Mouse (Mus musculus): ENCODE results near the gene Lalba. TPM values are rescaled to one million over a fixed set of nuclear protein-coding genes. Genes with fewer than 3 reads are reported as not detected.

The Lalba gene
- polyA plus RNA-seq, 1 experiment from 2014 or later: 0.26 TPM

DNA sequence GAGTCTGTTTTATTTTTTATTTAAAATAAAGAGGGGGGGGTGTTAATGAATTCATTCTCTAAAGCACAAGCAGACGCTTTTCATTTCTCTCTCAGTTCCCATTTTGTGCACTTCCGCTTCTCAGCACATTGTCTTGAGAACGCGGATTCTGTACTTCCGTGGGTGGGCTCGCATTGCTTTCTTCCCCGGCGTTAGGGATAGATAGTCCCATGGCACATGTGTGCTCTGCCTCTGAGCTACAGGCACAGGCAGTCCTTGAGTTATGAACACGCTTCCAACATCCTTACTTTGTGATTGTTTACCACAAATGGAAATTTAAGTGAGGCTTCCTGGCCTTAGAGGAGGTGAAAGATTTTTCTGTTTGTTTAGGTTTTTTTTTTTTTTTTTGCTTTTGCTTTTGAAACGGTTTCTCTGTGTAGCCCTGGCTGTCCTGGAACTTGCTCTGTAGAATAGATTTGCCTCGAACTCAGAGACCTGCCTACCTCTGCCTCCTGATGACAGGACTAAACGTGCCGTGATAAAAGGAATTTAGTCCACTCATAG, 28.9 kb upstream of the Lalba start:
- Histone ChIP-seq H3K4me1 (peaks cover 21% of the 10 kb centered on the region), H3K36me3 (replicated peaks) (peaks cover 9% of the 10 kb centered on the region; the same call in 1 of the 2 replicates), H3K9me3 (no peaks in the 10 kb centered on the region), H3K27ac (replicated peaks) (no peak overlapping the region), H3K4me3 (no peak overlapping the region; the same call in 1 of the 2 replicates), H3K27me3 (replicated peaks; ENCODE audit: low read depth, poor library complexity, severe bottlenecking) (no peaks in the 10 kb centered on the region)
- 77% methylated on average over 13 of the region's 13 CpGs for WGBS
- no peak for DNase-seq (ENCODE audit: low spot score)

DNA sequence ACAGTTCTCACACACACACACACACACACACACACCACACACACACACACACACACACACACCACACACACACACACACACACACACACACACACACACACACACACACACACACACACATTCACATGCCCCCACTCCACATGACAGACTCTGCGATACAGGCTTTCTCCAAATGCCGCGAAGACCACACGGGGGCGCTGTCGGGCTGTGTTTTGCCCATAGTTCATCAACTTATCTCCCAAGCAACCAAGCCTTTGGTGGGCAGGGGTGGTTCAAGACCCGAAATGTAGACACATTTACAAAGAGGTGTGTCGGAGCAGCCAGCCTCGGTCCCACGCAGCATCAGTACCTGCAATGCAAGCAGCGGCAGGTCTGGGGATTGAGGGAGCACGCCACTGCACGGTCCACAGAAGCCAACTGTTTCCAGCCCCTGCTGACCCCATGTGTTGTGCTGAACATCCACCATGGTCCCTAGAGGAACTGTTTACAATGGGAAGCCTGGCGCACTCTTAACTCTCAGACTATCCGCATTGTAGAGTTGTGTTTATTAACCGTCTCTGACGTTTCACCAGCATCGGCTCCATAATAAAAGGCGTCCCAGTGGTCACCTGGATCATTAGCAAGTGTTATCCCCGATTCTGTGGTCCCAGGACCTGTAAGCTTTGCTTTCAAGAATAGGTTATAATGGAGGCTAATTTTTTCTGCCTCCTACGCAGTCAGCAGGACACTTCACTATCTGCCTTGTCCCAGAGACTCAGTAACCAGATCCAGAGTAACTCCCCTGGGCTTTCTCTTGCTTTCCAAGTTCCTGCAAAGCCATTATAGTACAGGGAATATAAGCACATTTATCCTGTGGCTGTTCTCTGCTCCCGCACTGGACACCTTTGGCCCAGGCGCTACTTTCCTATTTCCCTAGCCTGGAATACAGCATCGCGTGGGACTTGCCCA, 28.2 kb upstream of the Lalba start:
- Histone ChIP-seq H3K4me1 (peaks cover 21% of the 10 kb centered on the region), H3K9me3 (no peaks in the 10 kb centered on the region), H3K27ac (replicated peaks) (no peak overlapping the region; the same call in 1 of the 2 replicates), H3K4me3 (peak overlapping the region; percentile 46), H3K27me3 (replicated peaks; ENCODE audit: low read depth, poor library complexity, severe bottlenecking) (no peaks in the 10 kb centered on the region), H3K36me3 (replicated peaks) (peaks cover 4% of the 10 kb centered on the region; the same call in 1 of the 2 replicates)
- peak; percentile 85 for DNase-seq (ENCODE audit: low spot score)
- WGBS: 29% methylated on average over 25 of the region's 25 CpGs

DNA sequence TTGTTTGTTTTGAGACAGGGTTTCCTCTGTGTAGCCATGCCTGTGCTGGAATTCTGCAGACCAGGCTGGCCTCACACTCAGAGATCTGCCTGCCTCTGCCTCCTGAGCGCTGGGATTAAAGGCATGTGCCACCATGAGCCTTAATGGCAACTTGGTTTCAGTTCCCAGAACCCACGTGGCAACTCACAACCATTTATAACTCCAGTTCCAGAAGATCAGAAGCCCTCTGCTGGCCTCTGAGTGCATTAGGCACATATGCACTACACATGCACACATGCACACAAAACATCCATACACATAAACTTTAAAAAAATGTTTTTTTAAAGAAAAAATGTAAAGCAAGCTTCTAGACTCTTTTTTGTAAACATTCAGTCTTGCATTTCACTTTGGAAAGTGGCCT, 26.9 kb upstream of the Lalba start:
- DNase-seq (ENCODE audit: low spot score): no peak
- Histone ChIP-seq H3K4me3 (no peak overlapping the region), H3K36me3 (replicated peaks) (no peaks in the 10 kb centered on the region), H3K27ac (replicated peaks) (no peak overlapping the region), H3K27me3 (replicated peaks; ENCODE audit: low read depth, poor library complexity, severe bottlenecking) (no peaks in the 10 kb centered on the region), H3K4me1 (peaks cover 23% of the 10 kb centered on the region), H3K9me3 (no peaks in the 10 kb centered on the region)
- 58% methylated on average over 2 of the region's 2 CpGs for WGBS

DNA sequence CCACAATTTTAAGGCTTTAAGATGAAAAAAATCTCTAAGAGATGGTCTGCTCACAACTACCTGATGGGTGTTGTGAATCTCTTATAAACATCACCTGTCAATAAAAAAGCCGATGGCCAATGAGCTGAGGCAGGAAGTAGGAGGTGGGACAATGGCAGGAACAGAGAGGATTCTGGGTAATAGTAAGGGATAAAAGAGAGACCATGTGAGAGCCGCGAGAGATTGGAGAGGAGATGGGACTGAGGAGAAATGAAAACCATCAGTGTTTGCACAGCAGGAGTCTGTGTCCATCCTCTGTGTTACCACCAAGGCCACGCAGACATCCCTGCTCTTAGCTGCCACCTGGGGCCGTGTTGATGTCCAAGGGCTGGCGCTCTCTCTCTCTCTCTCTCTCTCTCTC, 24.8 kb upstream of the Lalba start:
- H3K36me3 ChIP-seq (replicated peaks): no peaks in the 10 kb centered on the region
- H3K27me3 ChIP-seq (replicated peaks; ENCODE audit: low read depth, poor library complexity, severe bottlenecking): no peaks in the 10 kb centered on the region
- H3K4me3 ChIP-seq: no peak overlapping the region
- H3K4me1 ChIP-seq: peaks cover 16% of the 10 kb centered on the region
- no peaks in the 10 kb centered on the region for H3K9me3 ChIP-seq
- H3K27ac ChIP-seq (replicated peaks): no peak overlapping the region
- 89% methylated on average over 6 of the region's 6 CpGs for WGBS
- DNase-seq (ENCODE audit: low spot score): no peak

DNA sequence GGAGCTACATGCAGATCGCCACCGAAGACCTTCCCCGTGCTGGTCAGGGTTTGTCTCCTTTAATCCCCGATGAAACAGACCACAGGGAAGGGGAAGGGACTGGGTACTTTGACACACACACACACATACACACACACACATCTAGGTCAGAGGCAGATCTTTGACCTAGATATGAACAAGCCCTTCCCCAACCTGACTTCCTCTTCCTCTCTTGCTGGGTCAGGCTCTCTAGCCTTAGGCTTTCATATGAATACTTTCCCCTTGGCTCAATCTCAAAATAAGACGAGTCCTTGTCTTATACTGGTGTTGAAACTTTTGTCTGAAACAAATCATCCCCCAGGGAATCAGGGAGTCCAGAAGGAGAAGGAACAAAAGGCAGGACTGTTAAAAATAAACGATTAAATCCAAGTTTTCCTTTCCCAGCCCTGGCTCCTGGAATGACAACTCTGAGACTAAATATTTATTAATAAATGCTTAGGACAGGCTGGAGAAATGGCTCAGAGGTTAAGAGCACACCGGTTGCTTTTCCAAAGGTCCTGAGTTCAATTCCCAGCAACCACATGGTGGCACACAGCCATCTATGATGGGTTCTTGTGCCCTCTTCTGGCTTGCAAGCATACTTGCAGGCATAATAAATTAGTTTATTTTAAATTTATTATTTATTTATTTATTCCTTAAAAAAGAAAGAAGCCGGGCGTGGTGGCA, 23.9 kb upstream of the Lalba start:
- 85% methylated on average over 9 of the region's 9 CpGs for WGBS
- H3K27me3 ChIP-seq (replicated peaks; ENCODE audit: low read depth, poor library complexity, severe bottlenecking): no peaks in the 10 kb centered on the region
- H3K4me3 ChIP-seq: no peak overlapping the region
- H3K27ac ChIP-seq (replicated peaks): no peak overlapping the region
- peaks cover 16% of the 10 kb centered on the region for H3K4me1 ChIP-seq
- no peaks in the 10 kb centered on the region for H3K9me3 ChIP-seq
- no peaks in the 10 kb centered on the region for H3K36me3 ChIP-seq (replicated peaks)
- DNase-seq (ENCODE audit: low spot score): no peak

DNA sequence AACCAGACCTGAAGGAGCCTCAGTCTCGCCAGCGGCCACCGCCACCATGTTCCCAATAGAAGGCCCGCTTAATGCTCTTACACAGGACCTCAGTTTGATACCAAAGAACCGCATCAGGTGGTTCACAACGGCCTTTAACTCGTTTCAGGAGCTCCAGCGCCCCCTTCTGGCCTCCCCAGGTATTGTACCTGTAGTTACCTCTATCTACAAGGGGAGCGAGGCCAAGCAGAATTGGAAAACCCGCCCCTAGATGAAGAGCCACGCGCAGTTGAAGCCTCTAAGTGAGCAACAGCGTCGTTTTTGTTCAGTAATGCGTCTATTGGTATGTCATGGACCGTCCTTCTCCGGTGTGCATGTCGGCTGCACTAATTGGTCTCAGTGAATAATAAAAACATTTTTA, 22.0 kb upstream of the Lalba start:
- Histone ChIP-seq H3K27ac (replicated peaks) (no peak overlapping the region), H3K27me3 (replicated peaks; ENCODE audit: low read depth, poor library complexity, severe bottlenecking) (no peaks in the 10 kb centered on the region), H3K9me3 (no peaks in the 10 kb centered on the region), H3K4me1 (peaks cover 6% of the 10 kb centered on the region; the same call in 1 of the 2 replicates), H3K36me3 (replicated peaks) (no peaks in the 10 kb centered on the region), H3K4me3 (no peak overlapping the region)
- peak; percentile 82 for DNase-seq (ENCODE audit: low spot score)
- 11% methylated on average over 18 of the region's 18 CpGs for WGBS

DNA sequence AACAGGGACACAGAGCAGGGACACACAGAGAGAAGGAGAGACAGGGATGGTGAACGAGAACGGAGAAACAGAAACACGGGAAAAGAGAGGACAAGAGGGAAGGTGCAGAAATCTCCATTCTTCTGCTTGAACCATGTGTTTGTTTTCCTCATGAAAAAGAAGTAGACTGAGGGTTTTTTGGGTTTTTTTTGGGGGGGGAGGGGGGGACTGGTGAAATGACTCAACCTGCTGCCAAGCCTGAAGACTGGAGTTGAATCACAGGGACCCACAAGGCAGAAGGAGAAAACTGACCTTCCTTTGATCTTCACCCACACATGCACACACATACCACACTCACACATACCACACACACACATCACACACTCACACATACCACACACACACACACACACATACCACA, 20.8 kb upstream of the Lalba start:
- Histone ChIP-seq H3K27ac (replicated peaks) (no peak overlapping the region), H3K4me1 (peaks cover 6% of the 10 kb centered on the region; the same call in 1 of the 2 replicates), H3K27me3 (replicated peaks; ENCODE audit: low read depth, poor library complexity, severe bottlenecking) (no peaks in the 10 kb centered on the region), H3K4me3 (no peak overlapping the region), H3K9me3 (no peaks in the 10 kb centered on the region), H3K36me3 (replicated peaks) (no peaks in the 10 kb centered on the region)
- no peak for DNase-seq (ENCODE audit: low spot score)
- 87% methylated on average over 3 of the region's 3 CpGs for WGBS

DNA sequence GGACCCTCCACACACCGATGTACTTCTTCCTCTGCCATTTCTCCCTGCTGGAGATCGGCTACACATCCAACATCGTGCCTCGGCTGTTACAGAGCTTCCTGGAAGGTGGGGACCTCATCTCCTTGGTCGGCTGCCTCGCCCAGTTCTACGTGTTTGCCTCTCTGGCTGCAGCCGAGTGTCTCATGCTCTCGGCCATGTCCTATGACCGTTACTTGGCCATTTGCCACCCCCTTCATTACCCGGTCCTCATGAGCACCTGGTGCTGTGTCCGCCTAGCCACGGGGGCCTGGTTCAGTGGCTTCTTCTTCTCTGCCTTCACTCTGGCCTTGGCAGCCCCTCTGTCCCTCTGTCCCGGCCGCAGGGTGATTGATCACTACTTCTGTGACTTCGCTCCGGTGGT, 15.1 kb upstream of the Lalba start:
- 92% methylated on average over 17 of the region's 17 CpGs for WGBS
- no peak for DNase-seq (ENCODE audit: low spot score)
- H3K9me3 ChIP-seq: no peaks in the 10 kb centered on the region

DNA sequence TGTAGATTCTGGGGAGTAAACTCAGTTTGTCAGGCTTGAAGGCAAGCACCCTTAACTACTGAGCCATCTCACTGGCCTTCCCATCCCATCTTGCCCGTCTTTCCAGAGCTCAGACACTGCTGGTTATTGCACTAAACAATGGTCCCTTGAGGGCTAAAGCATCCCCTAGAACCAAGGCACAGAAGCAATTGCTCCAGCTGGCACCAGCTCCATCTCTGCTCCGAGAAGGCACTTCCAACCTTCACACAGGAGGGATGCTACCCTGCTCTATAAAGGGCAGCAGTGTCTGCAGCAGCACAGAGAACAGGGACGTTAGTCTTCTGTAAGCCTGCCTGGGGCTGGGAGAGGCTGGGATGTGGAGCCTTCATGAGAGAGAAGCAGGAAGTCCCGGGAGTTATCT, 9.6 kb upstream of the Lalba start, which contains the start of gene Olfr279:
Gene Olfr279 (plus strand): TSS at position 301 of the 400 bp plus-strand sequence.
- Histone ChIP-seq H3K4me3 (no peak within 1 kb of the TSS), H3K36me3 (replicated peaks) (no peaks in the 10 kb centered on the region), H3K9me3 (0 out of 2 replicates have a peak, but pooled peaks cover 4% of the 10 kb centered on the region), H3K27me3 (replicated peaks; ENCODE audit: low read depth, poor library complexity, severe bottlenecking) (no peaks in the 10 kb centered on the region), H3K27ac (replicated peaks) (no peak within 1 kb of the TSS), H3K4me1 (no peaks in the 10 kb centered on the region)
- WGBS: 45% methylated on average over 4 of the region's 4 CpGs
- no peak for DNase-seq (ENCODE audit: low spot score)

More for the DNA sequence above, 15.1 kb upstream of the Lalba start:
- Histone ChIP-seq H3K4me1 (no peaks in the 10 kb centered on the region), H3K27ac (replicated peaks) (no peak overlapping the region), H3K36me3 (replicated peaks) (no peaks in the 10 kb centered on the region), H3K4me3 (no peak overlapping the region), H3K27me3 (replicated peaks; ENCODE audit: low read depth, poor library complexity, severe bottlenecking) (no peaks in the 10 kb centered on the region)

DNA sequence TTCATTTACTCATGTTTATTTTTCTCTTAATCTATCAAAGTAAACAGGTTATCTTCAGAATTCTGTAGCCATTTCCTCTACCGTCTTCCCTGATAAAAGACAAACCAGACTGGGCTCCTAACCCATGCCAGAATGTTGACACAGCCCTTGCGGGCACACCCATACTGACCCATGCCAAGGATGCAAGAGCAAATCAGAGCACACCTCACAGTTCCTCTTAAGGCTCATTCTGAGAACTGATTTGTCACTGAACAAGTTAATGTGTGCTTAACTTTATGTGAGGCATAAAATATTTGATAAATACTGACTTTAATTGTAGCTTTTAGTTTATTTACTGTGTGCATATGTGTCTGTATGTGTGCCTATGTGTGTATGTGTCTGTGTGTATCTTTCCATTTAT, 8.8 kb upstream of the Lalba start:
- H3K4me3 ChIP-seq: no peak overlapping the region
- no peak overlapping the region for H3K27ac ChIP-seq (replicated peaks)
- no peak for DNase-seq (ENCODE audit: low spot score)
- H3K36me3 ChIP-seq (replicated peaks): no peaks in the 10 kb centered on the region
- H3K4me1 ChIP-seq: no peaks in the 10 kb centered on the region
- WGBS: 86% methylated on average over 2 of the region's 2 CpGs
- no peaks in the 10 kb centered on the region for H3K27me3 ChIP-seq (replicated peaks; ENCODE audit: low read depth, poor library complexity, severe bottlenecking)
- H3K9me3 ChIP-seq: 0 out of 2 replicates have a peak, but pooled peaks cover 4% of the 10 kb centered on the region

DNA sequence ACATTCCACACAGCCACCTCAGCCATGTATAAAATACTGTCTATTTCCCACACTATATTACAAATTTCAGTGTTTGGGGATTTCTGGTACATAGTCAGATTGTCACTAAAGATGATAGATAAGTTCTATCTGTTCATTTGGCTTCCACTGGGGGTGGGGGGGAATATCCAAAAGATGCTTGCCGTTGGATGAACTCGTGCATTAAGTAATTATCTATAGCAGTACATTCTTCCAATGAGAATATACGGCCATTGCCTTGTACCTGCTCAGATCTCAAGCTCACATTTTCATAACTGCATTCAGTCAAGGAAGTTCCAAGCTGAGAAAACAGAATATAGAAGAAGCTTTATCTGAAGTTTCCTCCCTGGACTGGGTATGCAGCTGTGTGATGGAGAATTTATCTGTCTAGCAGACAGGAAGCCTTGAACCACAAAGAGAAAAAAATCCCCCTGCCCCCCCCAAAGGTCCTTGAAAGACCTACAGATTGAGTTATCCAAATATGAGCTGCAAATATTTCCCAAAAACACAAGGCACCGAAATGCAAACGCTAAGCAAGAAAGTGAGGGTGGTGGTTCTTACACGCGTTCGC, 4.0 kb upstream of the Lalba start:
- Histone ChIP-seq H3K27ac (replicated peaks) (no peak overlapping the region), H3K4me3 (no peak overlapping the region), H3K9me3 (0 out of 2 replicates have a peak, but pooled peaks cover 4% of the 10 kb centered on the region), H3K4me1 (0 out of 2 replicates have a peak, but pooled peaks cover 6% of the 10 kb centered on the region), H3K36me3 (replicated peaks) (no peaks in the 10 kb centered on the region), H3K27me3 (replicated peaks; ENCODE audit: low read depth, poor library complexity, severe bottlenecking) (no peaks in the 10 kb centered on the region)
- WGBS: 93% methylated on average over 8 of the region's 8 CpGs
- DNase-seq (ENCODE audit: low spot score): no peak

Data from embryonic facial prominence, embryonic 10.5 days (tissue).